Mouse (Mus musculus) lung, embryonic 16.5 days (tissue): ENCODE data around the gene Slc4a3. TPM values are rescaled to one million over a fixed set of nuclear protein-coding genes. Genes with fewer than 3 reads are reported as not detected.

Source experiments
- ATAC-seq: fragments of 200-750 bp; cut with Nextera tagmentation; 2 replicates; pipeline ENCODE4 v1.8.0; 2017; ENCODE audit warnings: low read depth, mild to moderate bottlenecking, moderate library complexity
- H3K27ac ChIP-seq: fragments of 300-500 bp; sonication (generic); 2 replicates; pipeline ENCODE4 v1.5.1; 2014; ENCODE audit warnings: mild to moderate bottlenecking, control low read depth, low read length
- H3K27me3 ChIP-seq: fragments of 300-500 bp; sonication (generic); 2 replicates; pipeline ENCODE4 v1.6.1; 2014; ENCODE audit warnings: low read depth, low read length, mixed read lengths; ENCODE audit not compliant: control insufficient read depth, insufficient read depth
- H3K36me3 ChIP-seq: fragments of 300-500 bp; sonication (generic); 2 replicates; pipeline ENCODE4 v1.6.1; 2014; ENCODE audit warnings: low read length; ENCODE audit not compliant: control insufficient read depth, insufficient read depth
- H3K4me1 ChIP-seq: fragments of 300-500 bp; sonication (generic); replicated peaks from 2 replicates; pipeline ENCODE4 v1.6.1; 2014; ENCODE audit warnings: low read length, mixed read lengths; ENCODE audit not compliant: control insufficient read depth, insufficient read depth
- H3K4me2 ChIP-seq: fragments of 300-500 bp; sonication (generic); 2 replicates; pipeline ENCODE4 v1.6.1; 2014; ENCODE audit warnings: low read depth, low read length, control low read depth
- H3K4me3 ChIP-seq: fragments of 300-500 bp; sonication (generic); 2 replicates; pipeline ENCODE4 v1.5.1; 2014; ENCODE audit warnings: mild to moderate bottlenecking, low read length, control low read depth
- H3K9ac ChIP-seq: fragments of 300-500 bp; sonication (generic); 2 replicates; pipeline ENCODE4 v1.6.1; 2014; ENCODE audit warnings: low read length, control low read depth
- H3K9me3 ChIP-seq: fragments of 300-500 bp; sonication (generic); 2 replicates; pipeline ENCODE4 v1.6.1; 2016; ENCODE audit warnings: low read length; ENCODE audit not compliant: control insufficient read depth
- WGBS: fragments of 180-500 bp; shearing (Covaris S2); extraction: QIAGEN DNeasy Blood & Tissue Kit; methylation state at CpG from one replicate; pipeline ENCODE4 v1.1.7; 2014; 5-methylcytosine and 5-hydroxymethylcytosine counted together
- polyA plus RNA-seq: library from polyadenylated mRNA; unstranded; fragments of >200 nt; fragmentation: Nextera tagmentation; extraction: Ambion mirVana; gene quantifications from 2 replicates; pipeline ENCODE4 v1.2.1, GENCODE M21; 2015

Gene Slc4a3
- polyA plus RNA-seq, 1 experiment from 2014 or later: 12.3 TPM

- ATAC-seq: no peak
- WGBS: 33% methylated on average over 11 of the region's 12 CpGs
- Histone ChIP-seq H3K27ac (no peak overlapping the region), H3K4me2 (no peak overlapping the region), H3K9me3 (no peaks in the 10 kb centered on the region), H3K9ac (no peak overlapping the region), H3K27me3 (no peaks in the 10 kb centered on the region), H3K4me3 (no peak overlapping the region), H3K4me1 (no peaks in the 10 kb centered on the region), H3K36me3 (no peaks in the 10 kb centered on the region)
These were observed 55.7 kb downstream of the Slc4a3 start for GRCm38 (mm10) chr1:75601738-75602137.

GRCm38 (mm10) chr1:75603584-75603983 lies 57.5 kb downstream of the Slc4a3 start:
- Histone ChIP-seq H3K36me3 (no peaks in the 10 kb centered on the region), H3K27me3 (no peaks in the 10 kb centered on the region), H3K4me2 (no peak overlapping the region), H3K9me3 (no peaks in the 10 kb centered on the region), H3K27ac (no peak overlapping the region), H3K9ac (no peak overlapping the region), H3K4me3 (no peak overlapping the region), H3K4me1 (no peaks in the 10 kb centered on the region)
- ATAC-seq: no peak
- WGBS: 77% methylated on average over 7 of the region's 7 CpGs

GRCm38 (mm10) chr1:75608225-75608624 lies 62.2 kb downstream of the Slc4a3 start:
- no peak overlapping the region for H3K4me2 ChIP-seq
- no peak overlapping the region for H3K9ac ChIP-seq
- no peaks in the 10 kb centered on the region for H3K9me3 ChIP-seq
- H3K27ac ChIP-seq: no peak overlapping the region
- no peak overlapping the region for H3K4me3 ChIP-seq
- no peak for ATAC-seq
- H3K27me3 ChIP-seq: no peaks in the 10 kb centered on the region
- 80% methylated on average over 7 of the region's 7 CpGs for WGBS
- H3K36me3 ChIP-seq: no peaks in the 10 kb centered on the region
- no peaks in the 10 kb centered on the region for H3K4me1 ChIP-seq

- no peak overlapping the region for H3K27ac ChIP-seq
- whole genome bisulfite sequencing: 74% methylated on average over 11 of the region's 11 CpGs
- no peaks in the 10 kb centered on the region for H3K4me1 ChIP-seq
- H3K36me3 ChIP-seq: no peaks in the 10 kb centered on the region
- H3K27me3 ChIP-seq: no peaks in the 10 kb centered on the region
- H3K4me2 ChIP-seq: no peak overlapping the region
- H3K4me3 ChIP-seq: no peak overlapping the region
- no peak for ATAC-seq
- H3K9me3 ChIP-seq: no peaks in the 10 kb centered on the region
- H3K9ac ChIP-seq: no peak overlapping the region
These were observed 62.7 kb downstream of the Slc4a3 start for GRCm38 (mm10) chr1:75608625-75609263.

- Histone ChIP-seq H3K4me1 (no peaks in the 10 kb centered on the region), H3K9me3 (no peaks in the 10 kb centered on the region), H3K9ac (no peak overlapping the region), H3K4me2 (no peak overlapping the region), H3K36me3 (no peaks in the 10 kb centered on the region), H3K4me3 (no peak overlapping the region), H3K27me3 (no peaks in the 10 kb centered on the region), H3K27ac (no peak overlapping the region)
- ATAC-seq: no peak
- WGBS: 77% methylated on average over 9 of the region's 9 CpGs
These were observed 63.2 kb downstream of the Slc4a3 start for GRCm38 (mm10) chr1:75609264-75609662.

- Histone ChIP-seq H3K27me3 (no peaks in the 10 kb centered on the region), H3K4me1 (no peaks in the 10 kb centered on the region), H3K27ac (no peak overlapping the region), H3K9ac (no peak overlapping the region), H3K36me3 (no peaks in the 10 kb centered on the region), H3K4me2 (no peak overlapping the region), H3K4me3 (no peak overlapping the region), H3K9me3 (no peaks in the 10 kb centered on the region)
- 53% methylated on average over 8 of the region's 8 CpGs for WGBS
- ATAC-seq: no peak
These were observed 64.5 kb downstream of the Slc4a3 start for GRCm38 (mm10) chr1:75610553-75610952.

Other genes with a start within 250 kb of the Slc4a3 start
- gene Dnpep, start 228.3 kb upstream of the Slc4a3 start, polyA plus RNA-seq: 118 and 122 TPM in 2 replicates
- gene Des, start 185.9 kb upstream of the Slc4a3 start, polyA plus RNA-seq: 57.1 and 64.0 TPM in 2 replicates
- 38.5 and 38.9 TPM in 2 replicates for gene Speg, start 171.0 kb upstream of the Slc4a3 start, polyA plus RNA-seq
- 80.5 and 92.4 TPM in 2 replicates for gene Gmppa, start 110.3 kb upstream of the Slc4a3 start, polyA plus RNA-seq
- 0.05 and 0.11 TPM in 2 replicates for gene Asic4, start 95.8 kb upstream of the Slc4a3 start, polyA plus RNA-seq
- 22.9 and 25.2 TPM in 2 replicates for gene Chpf, start 67.0 kb upstream of the Slc4a3 start, polyA plus RNA-seq
- gene Tmem198, start 66.7 kb upstream of the Slc4a3 start, polyA plus RNA-seq: 0.65 and 1.3 TPM in 2 replicates
- gene Obsl1, start 39.8 kb upstream of the Slc4a3 start, polyA plus RNA-seq: 46.3 and 48.0 TPM in 2 replicates
- 3.8 and 4.1 TPM in 2 replicates for gene Inha, start 39.2 kb upstream of the Slc4a3 start, polyA plus RNA-seq
- 19.5 and 20.0 TPM in 2 replicates for gene Stk11ip, start 24.7 kb upstream of the Slc4a3 start, polyA plus RNA-seq